Mouse (Mus musculus): Measurements from ENCODE around the gene Arid1b. TPM values are rescaled to one million over a fixed set of nuclear protein-coding genes. Genes with fewer than 3 reads are reported as not detected.
A peak's percentile ranks its signal among the peaks of the same experiment; 100 is the strongest.

Gene Arid1b
- polyA plus RNA-seq, 1 experiment from 2014 or later, result 4.8 TPM

DNA sequence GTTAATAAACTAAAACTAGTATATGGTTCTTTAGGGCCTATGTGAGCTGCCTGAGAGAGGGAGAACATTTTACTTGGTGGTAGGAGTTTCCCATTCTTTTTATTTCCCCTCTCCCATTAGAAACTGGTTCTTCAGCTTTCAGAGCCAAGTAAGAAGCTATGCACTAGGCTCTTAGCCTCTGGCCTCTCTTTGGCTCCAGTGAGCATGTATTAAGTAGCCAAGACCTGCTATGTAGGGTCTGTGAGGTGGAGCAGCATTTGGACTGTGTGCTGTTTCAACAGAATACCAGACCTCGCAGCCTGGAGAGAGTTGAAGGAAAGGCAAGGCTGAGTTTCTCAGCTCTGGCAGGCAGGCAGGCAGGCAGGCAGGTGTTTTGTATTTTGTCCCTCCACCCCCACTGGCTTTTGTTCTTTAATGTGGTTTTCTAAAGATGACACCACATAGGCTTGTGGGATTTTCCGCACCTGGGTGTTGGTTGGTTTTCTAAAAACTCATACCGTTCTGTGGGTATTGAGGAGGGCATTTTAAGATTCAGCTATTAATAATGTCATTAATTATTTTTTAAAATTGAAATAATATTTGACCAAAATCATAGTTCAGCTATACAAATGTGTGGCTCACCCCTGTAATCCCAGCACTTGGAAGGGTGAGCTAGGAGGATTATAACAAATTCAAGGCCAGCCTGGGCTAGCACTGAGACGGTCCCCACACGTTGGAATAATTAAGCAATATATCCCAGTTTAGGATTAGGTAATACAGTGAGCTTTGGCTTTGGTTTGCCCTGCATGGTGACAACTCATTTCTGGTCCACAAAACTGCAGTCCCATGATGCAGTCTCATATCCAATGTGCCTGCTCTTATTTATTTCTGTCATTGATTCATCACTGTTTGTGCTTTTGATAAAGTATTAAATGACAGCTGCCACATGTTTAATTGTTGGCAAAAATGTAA is 132.0 kb downstream of the Arid1b start:
- no peak for ATAC-seq
- no peaks in the 10 kb centered on the region for H3K4me1 ChIP-seq (replicated peaks; ENCODE audit: control insufficient read depth, insufficient read depth, low read length)
- TF ChIP-seq CTCF (IDR thresholded peaks at IDR 0.05; ENCODE audit: low read depth), result no peak
- WGBS, result 84% methylated on average over 5 of the region's 5 CpGs
- no peak overlapping the region for H3K27ac ChIP-seq (ENCODE audit: low read depth, low read length)
- no peak overlapping the region for H3K9ac ChIP-seq (ENCODE audit: low read depth, low read length)
- H3K4me2 ChIP-seq (replicated peaks; ENCODE audit: low read depth), result no peak overlapping the region
- no peaks in the 10 kb centered on the region for H3K9me3 ChIP-seq (ENCODE audit: control insufficient read depth)
- H3K27me3 ChIP-seq (replicated peaks; ENCODE audit: control insufficient read depth, insufficient read depth, low read length), result no peaks in the 10 kb centered on the region
- no peak overlapping the region for H3K4me3 ChIP-seq (ENCODE audit: low read depth, low read length)
- H3K36me3 ChIP-seq (ENCODE audit: control insufficient read depth, insufficient read depth), result no peaks in the 10 kb centered on the region

DNA sequence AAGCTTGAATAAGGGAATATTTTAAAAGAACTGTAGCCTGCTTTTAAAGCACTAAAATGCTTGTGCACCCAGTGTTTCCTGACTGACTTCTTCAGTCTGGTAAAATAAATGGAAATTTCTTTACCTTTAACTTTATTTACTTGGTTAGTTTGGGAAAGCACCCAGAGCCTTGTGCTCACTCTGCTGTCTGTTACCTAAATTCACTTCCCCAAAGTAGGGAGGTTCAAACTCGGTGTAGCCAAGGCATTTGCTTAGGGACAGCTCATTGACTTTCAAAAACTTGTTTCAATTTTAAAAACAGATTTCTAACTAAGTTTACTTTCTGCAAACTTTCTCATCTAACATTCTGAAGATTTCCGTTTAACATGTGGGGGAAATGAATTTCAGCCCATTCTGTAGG is 135.5 kb downstream of the Arid1b start:
- 87% methylated on average over 2 of the region's 2 CpGs for WGBS

DNA sequence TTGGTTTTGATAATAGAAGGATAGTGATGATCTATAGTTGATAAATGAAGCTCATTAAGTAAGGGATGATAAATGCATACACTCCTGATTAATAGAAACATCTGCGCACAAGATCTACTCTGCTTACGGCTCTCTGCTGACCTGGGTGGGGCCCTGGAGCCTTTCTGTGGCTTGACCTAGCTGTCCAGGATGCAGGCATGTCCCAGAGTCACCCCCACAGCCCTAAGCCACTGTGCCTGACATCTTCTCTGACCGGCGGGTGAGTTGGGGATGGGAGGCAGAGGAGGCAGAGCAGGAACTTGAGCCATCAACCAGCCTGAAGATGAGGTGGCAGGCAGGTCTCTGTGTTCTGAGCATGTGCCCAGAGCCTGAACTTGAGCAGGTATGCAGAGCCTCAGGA is 136.0 kb downstream of the Arid1b start:
- no peak for ATAC-seq
- no peak overlapping the region for H3K9ac ChIP-seq (ENCODE audit: low read depth, low read length)
- 0 out of 2 replicates have a peak, but pooled peaks cover 4% of the 10 kb centered on the region for H3K4me1 ChIP-seq (replicated peaks; ENCODE audit: control insufficient read depth, insufficient read depth, low read length)
- no peak for TF ChIP-seq CTCF (IDR thresholded peaks at IDR 0.05; ENCODE audit: low read depth)
- H3K36me3 ChIP-seq (ENCODE audit: control insufficient read depth, insufficient read depth), result no peaks in the 10 kb centered on the region; the same call in 1 of the 2 replicates
- 90% methylated on average over 4 of the region's 4 CpGs for WGBS
- no peak overlapping the region for H3K4me2 ChIP-seq (replicated peaks; ENCODE audit: low read depth)
- H3K27me3 ChIP-seq (replicated peaks; ENCODE audit: control insufficient read depth, insufficient read depth, low read length), result no peaks in the 10 kb centered on the region
- no peak overlapping the region for H3K4me3 ChIP-seq (ENCODE audit: low read depth, low read length)
- no peaks in the 10 kb centered on the region for H3K9me3 ChIP-seq (ENCODE audit: control insufficient read depth)
- H3K27ac ChIP-seq (ENCODE audit: low read depth, low read length), result no peak overlapping the region

More for the DNA sequence above, 135.5 kb downstream of the Arid1b start:
- Histone ChIP-seq H3K4me1 (replicated peaks; ENCODE audit: control insufficient read depth, insufficient read depth, low read length) (0 out of 2 replicates have a peak, but pooled peaks cover 4% of the 10 kb centered on the region), H3K27me3 (replicated peaks; ENCODE audit: control insufficient read depth, insufficient read depth, low read length) (no peaks in the 10 kb centered on the region), H3K9ac (ENCODE audit: low read depth, low read length) (no peak overlapping the region), H3K36me3 (ENCODE audit: control insufficient read depth, insufficient read depth) (no peaks in the 10 kb centered on the region; the same call in 1 of the 2 replicates), H3K4me3 (ENCODE audit: low read depth, low read length) (no peak overlapping the region), H3K9me3 (ENCODE audit: control insufficient read depth) (no peaks in the 10 kb centered on the region), H3K27ac (ENCODE audit: low read depth, low read length) (no peak overlapping the region), H3K4me2 (replicated peaks; ENCODE audit: low read depth) (no peak overlapping the region)
- no peak for ATAC-seq
- TF ChIP-seq CTCF (IDR thresholded peaks at IDR 0.05; ENCODE audit: low read depth), result no peak

DNA sequence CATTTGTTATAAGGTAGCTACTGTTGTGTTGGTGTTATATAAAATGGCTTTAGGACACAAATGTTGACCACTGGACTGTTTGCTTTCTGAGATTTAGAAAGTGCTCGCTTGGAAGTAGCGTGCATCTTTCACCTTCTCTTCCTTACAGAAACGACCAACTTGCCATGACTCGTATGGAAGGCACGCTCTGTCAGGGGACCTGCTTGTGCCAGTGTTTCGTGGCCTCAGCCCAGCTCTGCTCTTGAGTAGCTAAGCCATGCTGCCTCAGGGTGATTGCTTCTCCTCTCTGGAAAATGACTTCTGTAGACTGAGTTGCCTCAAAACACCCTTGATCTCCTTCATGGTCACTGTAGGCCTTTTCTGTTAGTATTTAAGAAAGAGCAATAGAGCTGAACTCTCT is 137.6 kb downstream of the Arid1b start:
- no peak overlapping the region for H3K4me2 ChIP-seq (replicated peaks; ENCODE audit: low read depth)
- ATAC-seq, result no peak
- H3K27ac ChIP-seq (ENCODE audit: low read depth, low read length), result no peak overlapping the region
- no peak for TF ChIP-seq CTCF (IDR thresholded peaks at IDR 0.05; ENCODE audit: low read depth)
- H3K36me3 ChIP-seq (ENCODE audit: control insufficient read depth, insufficient read depth), result no peaks in the 10 kb centered on the region; the same call in 1 of the 2 replicates
- 0 out of 2 replicates have a peak, but pooled peaks cover 4% of the 10 kb centered on the region for H3K4me1 ChIP-seq (replicated peaks; ENCODE audit: control insufficient read depth, insufficient read depth, low read length)
- 94% methylated on average over 6 of the region's 6 CpGs for WGBS
- H3K9me3 ChIP-seq (ENCODE audit: control insufficient read depth), result no peaks in the 10 kb centered on the region
- no peaks in the 10 kb centered on the region for H3K27me3 ChIP-seq (replicated peaks; ENCODE audit: control insufficient read depth, insufficient read depth, low read length)
- no peak overlapping the region for H3K4me3 ChIP-seq (ENCODE audit: low read depth, low read length)
- no peak overlapping the region for H3K9ac ChIP-seq (ENCODE audit: low read depth, low read length)

- Histone ChIP-seq H3K4me2 (replicated peaks; ENCODE audit: low read depth) (no peak overlapping the region), H3K4me1 (replicated peaks; ENCODE audit: control insufficient read depth, insufficient read depth, low read length) (0 out of 2 replicates have a peak, but pooled peaks cover 4% of the 10 kb centered on the region), H3K27me3 (replicated peaks; ENCODE audit: control insufficient read depth, insufficient read depth, low read length) (no peaks in the 10 kb centered on the region), H3K9me3 (ENCODE audit: control insufficient read depth) (no peaks in the 10 kb centered on the region), H3K27ac (ENCODE audit: low read depth, low read length) (no peak overlapping the region), H3K36me3 (ENCODE audit: control insufficient read depth, insufficient read depth) (no peaks in the 10 kb centered on the region; the same call in 1 of the 2 replicates), H3K9ac (ENCODE audit: low read depth, low read length) (no peak overlapping the region; the same call in 1 of the 2 replicates), H3K4me3 (ENCODE audit: low read depth, low read length) (no peak overlapping the region)
- peak; percentile 57; the same call in 1 of the 2 replicates for ATAC-seq
- no peak for TF ChIP-seq CTCF (IDR thresholded peaks at IDR 0.05; ENCODE audit: low read depth)
- 86% methylated on average over 14 of the region's 14 CpGs for WGBS
Observed at GRCm38 (mm10) chr17:5132296-5132986, 138.3 kb downstream of the Arid1b start.

DNA sequence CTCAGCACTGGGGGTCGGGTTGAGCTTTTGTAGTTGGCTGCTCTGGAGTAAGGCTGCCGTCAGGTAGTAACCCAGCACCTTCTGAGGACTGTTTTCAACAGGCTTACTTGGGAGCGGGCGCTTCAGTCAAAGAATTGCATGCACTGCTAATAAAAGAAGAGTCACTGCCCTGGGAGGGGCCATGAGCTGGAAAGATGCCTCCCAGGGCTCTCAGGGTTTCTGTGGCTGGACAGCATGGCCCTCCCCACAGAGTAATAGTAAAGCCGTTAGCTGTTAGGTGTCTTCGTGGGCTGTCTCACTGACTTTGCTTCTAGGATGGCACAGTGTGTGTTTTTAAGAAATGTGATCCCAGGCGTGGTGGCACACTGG is 138.8 kb downstream of the Arid1b start:
- H3K4me3 ChIP-seq (ENCODE audit: low read depth, low read length), result no peak overlapping the region
- H3K4me1 ChIP-seq (replicated peaks; ENCODE audit: control insufficient read depth, insufficient read depth, low read length), result peaks cover 4% of the 10 kb centered on the region; the same call in 1 of the 2 replicates
- no peaks in the 10 kb centered on the region for H3K27me3 ChIP-seq (replicated peaks; ENCODE audit: control insufficient read depth, insufficient read depth, low read length)
- H3K27ac ChIP-seq (ENCODE audit: low read depth, low read length), result no peak overlapping the region
- ATAC-seq, result no peak
- TF ChIP-seq CTCF (IDR thresholded peaks at IDR 0.05; ENCODE audit: low read depth), result no peak
- no peak overlapping the region; the same call in 1 of the 2 replicates for H3K9ac ChIP-seq (ENCODE audit: low read depth, low read length)
- H3K9me3 ChIP-seq (ENCODE audit: control insufficient read depth), result no peaks in the 10 kb centered on the region
- no peak overlapping the region for H3K4me2 ChIP-seq (replicated peaks; ENCODE audit: low read depth)
- no peaks in the 10 kb centered on the region; the same call in 1 of the 2 replicates for H3K36me3 ChIP-seq (ENCODE audit: control insufficient read depth, insufficient read depth)
- WGBS, result 84% methylated on average over 7 of the region's 7 CpGs

All from intestine, postnatal 0 days (tissue).